Mouse (Mus musculus) liver, embryonic 13.5 days (tissue): ENCODE results near the gene Dpm3. TPM values are rescaled to one million over a fixed set of nuclear protein-coding genes. Genes with fewer than 3 reads are reported as not detected.
"Not testable (repeated sequence)": the region's sequence is repeated elsewhere in the genome, so short reads cannot be mapped to it uniquely, and the experiment has no call there.

Experiments used
- ATAC-seq: fragments of 200-750 bp; cut with Nextera tagmentation; 2 replicates; pipeline ENCODE4 v1.8.0; 2017; ENCODE audit warnings: low read depth, mild to moderate bottlenecking, moderate number of reproducible peaks, moderate library complexity
- DNase-seq: peaks from one replicate; pipeline ENCODE4 v3.0.0; 2022
- H3K27ac ChIP-seq: fragments of 300-500 bp; sonication (generic); 2 replicates; pipeline ENCODE4 v1.5.1; 2015; ENCODE audit warnings: moderate library complexity, mild to moderate bottlenecking, inconsistent platforms
- H3K27me3 ChIP-seq: fragments of 300-500 bp; sonication (generic); 2 replicates; pipeline ENCODE4 v1.6.1; 2015; ENCODE audit warnings: mild to moderate bottlenecking, inconsistent platforms
- H3K36me3 ChIP-seq: fragments of 300-500 bp; sonication (generic); 2 replicates; pipeline ENCODE4 v1.6.1; 2015; ENCODE audit warnings: mild to moderate bottlenecking, inconsistent platforms
- H3K4me1 ChIP-seq: fragments of 300-500 bp; sonication (generic); replicated peaks from 2 replicates; pipeline ENCODE4 v1.6.1; 2015; ENCODE audit warnings: inconsistent platforms
- H3K4me2 ChIP-seq: fragments of 300-500 bp; sonication (generic); 2 replicates; pipeline ENCODE4 v1.6.1; 2015; ENCODE audit warnings: inconsistent platforms, mild to moderate bottlenecking, moderate library complexity
- H3K4me3 ChIP-seq: fragments of 300-500 bp; sonication (generic); replicated peaks from 2 replicates; pipeline ENCODE4 v1.5.1; 2015; ENCODE audit warnings: mild to moderate bottlenecking, inconsistent platforms
- H3K9ac ChIP-seq: fragments of 300-500 bp; sonication (generic); 2 replicates; pipeline ENCODE4 v1.6.1; 2015; ENCODE audit warnings: mild to moderate bottlenecking, inconsistent platforms
- H3K9me3 ChIP-seq: fragments of 300-500 bp; sonication (generic); replicated peaks from 2 replicates; pipeline ENCODE4 v1.6.1; 2016; ENCODE audit warnings: inconsistent platforms
- whole genome bisulfite sequencing: fragments of 180-500 bp; shearing (Covaris S2); methylation state at CpG from one replicate; pipeline ENCODE4 v1.1.7; 2015; ENCODE audit not compliant: insufficient replicate concordance; 5-methylcytosine and 5-hydroxymethylcytosine counted together
- polyA plus RNA-seq: library from polyadenylated mRNA; unstranded; fragments of >200 nt; fragmentation: Nextera tagmentation; extraction: Ambion mirVana; gene quantifications from 2 replicates; pipeline ENCODE4 v1.2.1, GENCODE M21; 2015

Dpm3 gene
- 57.2 and 64.5 TPM in 2 replicates for polyA plus RNA-seq

- DNase-seq: no peak
- no peak within 1 kb of the TSS for H3K9ac ChIP-seq
- H3K27me3 ChIP-seq: peaks cover 46% of the 10 kb centered on the region
- 50% methylated on average over 7 of the region's 7 CpGs for WGBS
- H3K9me3 ChIP-seq: no peaks in the 10 kb centered on the region
- H3K27ac ChIP-seq: no peak within 1 kb of the TSS
- peaks cover 9% of the 10 kb centered on the region; the same call in 1 of the 2 replicates for H3K4me1 ChIP-seq
- no peaks in the 10 kb centered on the region for H3K36me3 ChIP-seq
- no peak within 1 kb of the TSS for H3K4me3 ChIP-seq
- H3K4me2 ChIP-seq: no peak within 1 kb of the TSS
- no peak for ATAC-seq
Observed at GRCm38 (mm10) chr3:89259076-89259475, at the start of gene Dpm3. Gene Dpm3, plus strand, starts transcription at chr3:89259358.

GRCm38 (mm10) chr3:89209731-89210130 is 49.4 kb upstream of the Dpm3 start:
- no peak for DNase-seq
- Histone ChIP-seq H3K4me2 (no peak overlapping the region), H3K4me3 (no peak overlapping the region), H3K36me3 (peaks cover 58% of the 10 kb centered on the region), H3K27ac (no peak overlapping the region), H3K9ac (no peak overlapping the region), H3K9me3 (no peaks in the 10 kb centered on the region), H3K4me1 (peaks cover 30% of the 10 kb centered on the region), H3K27me3 (no peaks in the 10 kb centered on the region)
- no peak for ATAC-seq
- 76% methylated on average over 7 of the region's 7 CpGs for WGBS

- H3K36me3 ChIP-seq: peaks cover 58% of the 10 kb centered on the region
- no peaks in the 10 kb centered on the region for H3K9me3 ChIP-seq
- no peak overlapping the region for H3K9ac ChIP-seq
- H3K4me3 ChIP-seq: no peak overlapping the region
- DNase-seq (no peak), ATAC-seq (no peak)
- H3K27ac ChIP-seq: no peak overlapping the region
- WGBS: 72% methylated on average over 13 of the region's 13 CpGs
- peaks cover 2% of the 10 kb centered on the region for H3K27me3 ChIP-seq
- H3K4me1 ChIP-seq: peaks cover 34% of the 10 kb centered on the region
- no peak overlapping the region for H3K4me2 ChIP-seq
Observed at GRCm38 (mm10) chr3:89210162-89210561, 49.0 kb upstream of the Dpm3 start.

GRCm38 (mm10) chr3:89210731-89211130 is 48.4 kb upstream of the Dpm3 start:
- peaks cover 8% of the 10 kb centered on the region for H3K27me3 ChIP-seq
- ATAC-seq (no peak), DNase-seq (no peak)
- H3K9ac ChIP-seq: no peak overlapping the region
- no peaks in the 10 kb centered on the region for H3K9me3 ChIP-seq
- WGBS: 69% methylated on average over 7 of the region's 7 CpGs
- H3K27ac ChIP-seq: peak overlapping the region; percentile 26; the same call in 1 of the 2 replicates
- H3K4me2 ChIP-seq: no peak overlapping the region
- H3K36me3 ChIP-seq: peaks cover 54% of the 10 kb centered on the region
- no peak overlapping the region for H3K4me3 ChIP-seq
- H3K4me1 ChIP-seq: peaks cover 40% of the 10 kb centered on the region

- H3K9ac ChIP-seq: peak overlapping the region; percentile 80
- peak overlapping the region; percentile 71 for H3K27ac ChIP-seq
- H3K9me3 ChIP-seq: no peaks in the 10 kb centered on the region
- peak overlapping the region; percentile 83 for H3K4me3 ChIP-seq
- peak; percentile 87 for DNase-seq
- peak; percentile 89 for ATAC-seq
- H3K27me3 ChIP-seq: peaks cover 15% of the 10 kb centered on the region
- H3K4me1 ChIP-seq: peaks cover 42% of the 10 kb centered on the region
- peak overlapping the region; percentile 88 for H3K4me2 ChIP-seq
- under 1% methylated on average over 65 of the region's 69 CpGs for WGBS
- H3K36me3 ChIP-seq: peaks cover 21% of the 10 kb centered on the region
Observed at GRCm38 (mm10) chr3:89213803-89214530, 45.2 kb upstream of the Dpm3 start.

GRCm38 (mm10) chr3:89214681-89215411 is 44.3 kb upstream of the Dpm3 start, which contains the start of gene Thbs3:
Gene Thbs3, plus strand, starts transcription at chr3:89215180.
- Histone ChIP-seq H3K27ac (peak within 1 kb of the TSS; percentile 71), H3K9me3 (no peaks in the 10 kb centered on the region), H3K9ac (peak within 1 kb of the TSS; percentile 80), H3K36me3 (peaks cover 13% of the 10 kb centered on the region), H3K27me3 (peaks cover 23% of the 10 kb centered on the region), H3K4me1 (peaks cover 42% of the 10 kb centered on the region), H3K4me3 (peak within 1 kb of the TSS; percentile 83), H3K4me2 (peak within 1 kb of the TSS; percentile 88)
- 2% methylated on average over 18 of the region's 19 CpGs for WGBS
- ATAC-seq (no peak), DNase-seq (no peak)

- WGBS: 1% methylated on average over 6 of the region's 6 CpGs
- DNase-seq (peak; percentile 68), ATAC-seq (peak; percentile 24)
- peaks cover 39% of the 10 kb centered on the region for H3K4me1 ChIP-seq
- H3K4me2 ChIP-seq: peak overlapping the region; percentile 88
- H3K27ac ChIP-seq: no peak overlapping the region
- no peak overlapping the region for H3K9ac ChIP-seq
- H3K27me3 ChIP-seq: peaks cover 28% of the 10 kb centered on the region
- peaks cover 2% of the 10 kb centered on the region; the same call in 1 of the 2 replicates for H3K36me3 ChIP-seq
- H3K9me3 ChIP-seq: no peaks in the 10 kb centered on the region
- peak overlapping the region; percentile 83 for H3K4me3 ChIP-seq
Observed at GRCm38 (mm10) chr3:89215853-89216252, 43.3 kb upstream of the Dpm3 start.

GRCm38 (mm10) chr3:89216407-89216806 is 42.8 kb upstream of the Dpm3 start:
- H3K27ac ChIP-seq, H3K4me3 ChIP-seq, ATAC-seq, H3K9ac ChIP-seq, H3K4me2 ChIP-seq, DNase-seq, H3K36me3 ChIP-seq, H3K9me3 ChIP-seq: not testable (repeated sequence)
- H3K4me1 ChIP-seq: peaks cover 39% of the 10 kb centered on the region
- 58% methylated on average over 7 of the region's 7 CpGs for WGBS
- H3K27me3 ChIP-seq: peaks cover 33% of the 10 kb centered on the region

GRCm38 (mm10) chr3:89218271-89218670 is 40.9 kb upstream of the Dpm3 start:
- Histone ChIP-seq H3K27ac (no peak overlapping the region), H3K9me3 (no peaks in the 10 kb centered on the region), H3K4me1 (peaks cover 20% of the 10 kb centered on the region), H3K4me2 (no peak overlapping the region), H3K27me3 (peaks cover 41% of the 10 kb centered on the region), H3K9ac (no peak overlapping the region), H3K4me3 (no peak overlapping the region), H3K36me3 (no peaks in the 10 kb centered on the region)
- 67% methylated on average over 1 of the region's 1 CpGs for WGBS
- DNase-seq: no peak
- no peak for ATAC-seq

- no peak overlapping the region for H3K4me3 ChIP-seq
- no peaks in the 10 kb centered on the region for H3K36me3 ChIP-seq
- H3K9ac ChIP-seq: no peak overlapping the region
- H3K9me3 ChIP-seq: no peaks in the 10 kb centered on the region
- DNase-seq (no peak), ATAC-seq (no peak)
- peaks cover 14% of the 10 kb centered on the region for H3K4me1 ChIP-seq
- peaks cover 53% of the 10 kb centered on the region for H3K27me3 ChIP-seq
- H3K27ac ChIP-seq: no peak overlapping the region
- 29% methylated on average over 8 of the region's 8 CpGs for WGBS
- H3K4me2 ChIP-seq: no peak overlapping the region
Observed at GRCm38 (mm10) chr3:89219546-89219945, 39.6 kb upstream of the Dpm3 start.

GRCm38 (mm10) chr3:89221167-89221566 is 38.0 kb upstream of the Dpm3 start:
- 69% methylated on average over 5 of the region's 5 CpGs for WGBS
- no peak for ATAC-seq
- DNase-seq: no peak
- Histone ChIP-seq H3K27me3 (peaks cover 61% of the 10 kb centered on the region), H3K9me3 (no peaks in the 10 kb centered on the region), H3K4me1 (no peaks in the 10 kb centered on the region), H3K4me3 (no peak overlapping the region), H3K4me2 (no peak overlapping the region), H3K27ac (no peak overlapping the region), H3K36me3 (no peaks in the 10 kb centered on the region), H3K9ac (no peak overlapping the region)
